Mouse (Mus musculus) testis, adult 2 months (tissue): ENCODE data around the gene Mink1. TPM values are rescaled to one million over a fixed set of nuclear protein-coding genes. Genes with fewer than 3 reads are reported as not detected.

Source experiments
- H3K27ac ChIP-seq: fragments of 200-500 bp; 2 replicates; pipeline ENCODE4 v1.5.1; 2012; ENCODE audit warnings: low read depth, low read length; ENCODE audit not compliant: control insufficient read depth, insufficient read depth
- H3K27me3 ChIP-seq: fragments of 200-500 bp; 2 replicates; pipeline ENCODE4 v1.6.1; 2012; ENCODE audit warnings: mild to moderate bottlenecking, low read length, moderate library complexity; ENCODE audit not compliant: control insufficient read depth, insufficient read depth
- H3K36me3 ChIP-seq: fragments of 200-500 bp; 2 replicates; pipeline ENCODE4 v1.6.1; 2012; ENCODE audit warnings: mild to moderate bottlenecking, low read length; ENCODE audit not compliant: control insufficient read depth, insufficient read depth
- H3K4me1 ChIP-seq: fragments of 200-500 bp; 2 replicates; pipeline ENCODE4 v1.6.1; 2012; ENCODE audit warnings: low read length; ENCODE audit not compliant: control insufficient read depth, insufficient read depth
- H3K4me3 ChIP-seq: fragments of 200-500 bp; 2 replicates; pipeline ENCODE4 v1.5.1; 2012; ENCODE audit warnings: low read depth, mild to moderate bottlenecking, low read length, moderate library complexity, mixed read lengths; ENCODE audit not compliant: control insufficient read depth
- CTCF ChIP-seq: fragments of 200-500 bp; IDR thresholded peaks from 2 replicates; pipeline ENCODE4 v1.5.1; 2012; ENCODE audit warnings: low read depth, mild to moderate bottlenecking, inconsistent platforms, low read length, moderate library complexity; ENCODE audit not compliant: control insufficient read depth, insufficient read depth, insufficient replicate concordance
- POLR2A ChIP-seq: fragments of 200-500 bp; IDR thresholded peaks from 2 replicates; pipeline ENCODE4 v1.6.1; 2012; ENCODE audit warnings: low read depth, mild to moderate bottlenecking, inconsistent platforms, low read length, moderate library complexity; ENCODE audit not compliant: control insufficient read depth
- polyA plus RNA-seq: library from polyadenylated mRNA; depleted of rRNA; stranded (reverse); fragments of >200 nt; gene quantifications from 2 replicates; pipeline ENCODE4 v1.2.3, GENCODE M21; 2012

Gene Mink1
- polyA plus RNA-seq, 1 experiment = 18.4 TPM

DNA sequence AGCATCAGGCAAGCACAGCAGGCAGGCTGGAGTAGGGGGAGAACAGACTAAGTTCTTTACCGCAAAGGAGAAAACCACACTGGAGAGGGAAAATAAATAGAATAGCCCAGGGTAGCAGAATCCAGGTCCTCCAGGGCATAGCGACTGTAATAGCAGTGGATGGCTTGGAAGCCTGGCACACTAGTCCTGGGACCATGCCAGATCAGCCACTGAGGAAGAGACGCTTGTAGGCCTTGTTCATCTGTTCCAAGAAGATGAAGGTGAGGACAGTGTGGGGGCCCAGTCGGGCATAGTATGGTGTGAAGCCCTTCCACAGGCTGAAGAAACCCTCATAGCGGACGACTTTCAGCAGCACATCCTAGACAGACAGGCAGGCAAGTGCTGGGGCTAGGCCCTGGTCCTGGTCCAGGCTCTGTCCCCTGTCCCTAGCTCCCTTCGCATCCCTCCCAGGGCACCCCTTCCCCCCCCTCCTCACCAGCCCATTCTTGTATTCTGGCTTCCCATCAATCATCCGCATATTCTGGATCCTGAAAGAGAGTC, 82.0 kb downstream of the Mink1 start:
- no peaks in the 10 kb centered on the region for H3K36me3 ChIP-seq
- H3K4me3 ChIP-seq = no peak overlapping the region
- peaks cover 12% of the 10 kb centered on the region for H3K4me1 ChIP-seq
- no peaks in the 10 kb centered on the region for H3K27me3 ChIP-seq
- no peak overlapping the region for H3K27ac ChIP-seq
- no peak for TF ChIP-seq POLR2A
- TF ChIP-seq CTCF = no peak

DNA sequence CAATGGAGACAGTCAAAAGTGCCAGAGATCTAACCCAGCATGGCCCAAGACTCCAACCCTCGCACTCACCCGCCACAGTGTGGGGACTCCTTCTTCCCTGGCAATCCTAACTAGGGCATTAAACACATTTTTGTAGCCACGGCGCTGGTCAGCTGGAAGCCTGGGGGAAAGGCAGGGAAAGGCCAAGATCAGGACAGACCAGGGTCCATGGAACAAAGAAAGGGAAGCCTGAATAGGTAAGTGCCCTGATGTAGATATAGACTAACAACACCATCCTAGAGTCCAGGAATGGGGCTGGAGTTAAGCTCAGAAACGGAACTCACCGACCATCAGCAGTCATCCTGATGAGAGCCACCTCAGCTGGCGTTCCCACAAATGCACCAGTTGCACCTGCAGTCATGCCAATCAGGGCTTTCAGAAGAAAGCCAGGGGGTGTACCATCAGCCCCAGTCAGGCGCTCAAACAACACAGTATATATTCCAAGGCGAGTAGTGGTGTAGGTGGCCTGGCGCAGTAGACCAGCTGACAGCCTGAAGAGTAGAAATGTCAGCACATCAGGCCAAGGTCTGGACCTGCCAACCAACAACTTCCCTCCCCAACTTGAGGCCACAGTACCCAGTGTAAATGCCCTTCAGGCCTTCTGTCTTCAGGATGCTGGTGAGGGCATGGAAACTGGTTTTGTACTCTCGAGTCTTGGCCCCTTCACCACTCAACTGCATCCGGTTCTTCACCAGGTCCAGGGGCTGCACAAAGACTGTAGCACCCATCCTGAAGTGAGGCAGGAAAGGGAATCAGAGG, 83.0 kb downstream of the Mink1 start:
- no peak for TF ChIP-seq CTCF
- Histone ChIP-seq H3K27ac (no peak overlapping the region), H3K4me3 (no peak overlapping the region), H3K36me3 (no peaks in the 10 kb centered on the region), H3K4me1 (peaks cover 12% of the 10 kb centered on the region), H3K27me3 (no peaks in the 10 kb centered on the region)

- H3K4me3 ChIP-seq = peak overlapping the region; percentile 92
- TF ChIP-seq CTCF = no peak
- no peak for TF ChIP-seq POLR2A
- H3K27ac ChIP-seq = no peak overlapping the region; the same call in 1 of the 2 replicates
- H3K4me1 ChIP-seq = peaks cover 12% of the 10 kb centered on the region
- no peaks in the 10 kb centered on the region for H3K36me3 ChIP-seq
- no peaks in the 10 kb centered on the region for H3K27me3 ChIP-seq
These were observed 83.5 kb downstream of the Mink1 start for GRCm38 (mm10) chr11:70646259-70646555.

DNA sequence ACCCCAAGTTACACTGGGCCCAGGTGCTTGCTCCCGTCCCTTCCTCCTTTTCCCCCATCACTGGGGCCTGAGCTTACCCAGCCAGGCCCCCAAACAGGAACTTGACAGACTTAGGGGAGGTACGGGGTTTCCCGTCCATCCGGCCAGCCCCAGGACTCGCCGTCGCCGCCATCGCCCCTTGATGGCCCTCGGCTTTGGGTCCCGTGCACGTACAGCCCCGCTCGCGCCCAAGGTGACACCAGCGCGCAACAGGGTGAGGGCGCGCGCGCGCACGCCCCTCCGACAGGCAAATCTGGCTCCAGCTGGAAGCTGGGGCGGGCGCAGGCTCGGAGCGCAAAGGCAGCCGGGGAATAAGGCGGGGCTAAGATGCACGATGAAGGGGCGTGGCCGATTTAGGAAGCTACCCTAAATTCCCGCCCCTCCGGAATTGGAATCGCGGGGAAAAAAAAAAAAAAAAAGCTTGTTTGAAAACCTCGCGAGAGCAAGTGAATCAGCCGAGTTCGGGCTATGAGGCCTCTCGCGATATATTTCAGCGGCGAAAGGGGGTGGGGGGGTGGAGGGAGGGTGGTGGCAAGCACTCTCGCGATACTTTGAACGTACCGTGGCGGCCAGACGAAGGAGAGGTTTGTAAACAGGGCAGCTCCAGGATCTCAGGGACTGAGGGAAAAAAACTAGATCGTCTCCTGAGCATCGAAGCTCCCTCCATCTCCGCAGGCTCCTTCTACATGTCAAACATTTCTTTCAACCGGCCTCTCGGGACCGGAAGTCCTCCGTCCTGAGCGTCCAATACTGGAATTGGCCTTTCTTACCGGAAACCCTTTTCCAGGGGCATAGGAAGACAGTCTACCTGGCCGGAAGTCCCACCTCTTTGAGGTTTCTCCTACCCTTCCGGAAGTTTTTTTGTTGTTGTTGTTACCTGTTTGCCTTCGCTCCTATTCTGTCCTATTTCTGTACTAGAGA, 84.3 kb downstream of the Mink1 start, which contains the start of the genes Rnf167 and Slc25a11:
Rnf167 (plus strand) TSS at position 545 of the 960 bp plus-strand sequence.
Slc25a11 (minus strand) TSS at position 789 of the 960 bp plus-strand sequence.
- Histone ChIP-seq H3K27ac (peak within 1 kb of the TSS; percentile 99), H3K36me3 (no peaks in the 10 kb centered on the region; the same call in 1 of the 2 replicates), H3K4me1 (peaks cover 14% of the 10 kb centered on the region), H3K27me3 (no peaks in the 10 kb centered on the region), H3K4me3 (peak within 1 kb of the TSS; percentile 98)
- TF ChIP-seq POLR2A (peak; percentile 69), CTCF (no peak)

- TF ChIP-seq CTCF (no peak), POLR2A (no peak; the same call in 1 of the 2 replicates)
These were observed 85.2 kb downstream of the Mink1 start for GRCm38 (mm10) chr11:70647716-70648420.

GRCm38 (mm10) chr11:70648512-70648911, 85.8 kb downstream of the Mink1 start:
- H3K4me3 ChIP-seq = no peak overlapping the region
- no peak overlapping the region for H3K27ac ChIP-seq
- H3K27me3 ChIP-seq = no peaks in the 10 kb centered on the region
- H3K36me3 ChIP-seq = no peaks in the 10 kb centered on the region; the same call in 1 of the 2 replicates
- TF ChIP-seq CTCF (no peak), POLR2A (no peak)
- peaks cover 19% of the 10 kb centered on the region for H3K4me1 ChIP-seq

More at GRCm38 (mm10) chr11:70647716-70648420, 85.2 kb downstream of the Mink1 start:
- Histone ChIP-seq H3K27ac (peak overlapping the region; percentile 99), H3K36me3 (no peaks in the 10 kb centered on the region; the same call in 1 of the 2 replicates), H3K4me3 (peak overlapping the region; percentile 98), H3K4me1 (peaks cover 18% of the 10 kb centered on the region), H3K27me3 (no peaks in the 10 kb centered on the region)
